Mouse (Mus musculus): Measurements from ENCODE around the gene Ntpcr. TPM values are rescaled to one million over a fixed set of nuclear protein-coding genes. Genes with fewer than 3 reads are reported as not detected.

Gene Ntpcr
- polyA plus RNA-seq, 1 experiment: 39.6 TPM

- Histone ChIP-seq H3K27ac (ENCODE audit: insufficient read depth, low read depth, low read length) (no peak overlapping the region), H3K4me3 (ENCODE audit: insufficient read depth, low read length) (no peak overlapping the region), H3K4me1 (ENCODE audit: control insufficient read depth, insufficient read depth, low read length) (no peaks in the 10 kb centered on the region)
- TF ChIP-seq CTCF (IDR thresholded peaks at IDR 0.05; ENCODE audit: low read depth, low read length) (no peak), POLR2A (IDR thresholded peaks at IDR 0.05; ENCODE audit: borderline replicate concordance, low read depth, low read length) (no peak)
These were observed 33.5 kb downstream of the Ntpcr start for GRCm38 (mm10) chr8:125763066-125763786.

- H3K4me3 ChIP-seq (ENCODE audit: insufficient read depth, low read length): no peak overlapping the region
- H3K4me1 ChIP-seq (ENCODE audit: control insufficient read depth, insufficient read depth, low read length): no peaks in the 10 kb centered on the region
- H3K27ac ChIP-seq (ENCODE audit: insufficient read depth, low read depth, low read length): no peak overlapping the region
- TF ChIP-seq CTCF (IDR thresholded peaks at IDR 0.05; ENCODE audit: low read depth, low read length) (no peak), POLR2A (IDR thresholded peaks at IDR 0.05; ENCODE audit: borderline replicate concordance, low read depth, low read length) (no peak)
These were observed 38.3 kb downstream of the Ntpcr start for GRCm38 (mm10) chr8:125768079-125768478.

GRCm38 (mm10) chr8:125772300-125772699 lies 42.5 kb downstream of the Ntpcr start:
- no peak for TF ChIP-seq POLR2A (IDR thresholded peaks at IDR 0.05; ENCODE audit: borderline replicate concordance, low read depth, low read length)
- no peak for TF ChIP-seq CTCF (IDR thresholded peaks at IDR 0.05; ENCODE audit: low read depth, low read length)
- H3K4me3 ChIP-seq (ENCODE audit: insufficient read depth, low read length): no peak overlapping the region
- no peak overlapping the region for H3K27ac ChIP-seq (ENCODE audit: insufficient read depth, low read depth, low read length)
- peaks cover 2% of the 10 kb centered on the region; the same call in 1 of the 2 replicates for H3K4me1 ChIP-seq (ENCODE audit: control insufficient read depth, insufficient read depth, low read length)

- H3K4me1 ChIP-seq (ENCODE audit: control insufficient read depth, insufficient read depth, low read length): peaks cover 8% of the 10 kb centered on the region; the same call in 1 of the 2 replicates
- no peak overlapping the region for H3K27ac ChIP-seq (ENCODE audit: insufficient read depth, low read depth, low read length)
- no peak overlapping the region for H3K4me3 ChIP-seq (ENCODE audit: insufficient read depth, low read length)
- TF ChIP-seq POLR2A (IDR thresholded peaks at IDR 0.05; ENCODE audit: borderline replicate concordance, low read depth, low read length): no peak
- TF ChIP-seq CTCF (IDR thresholded peaks at IDR 0.05; ENCODE audit: low read depth, low read length): no peak
These were observed 43.6 kb downstream of the Ntpcr start for GRCm38 (mm10) chr8:125773281-125773803.

GRCm38 (mm10) chr8:125775031-125775430 lies 45.3 kb downstream of the Ntpcr start:
- H3K4me1 ChIP-seq (ENCODE audit: control insufficient read depth, insufficient read depth, low read length): peaks cover 8% of the 10 kb centered on the region; the same call in 1 of the 2 replicates
- TF ChIP-seq CTCF (IDR thresholded peaks at IDR 0.05; ENCODE audit: low read depth, low read length) (no peak), POLR2A (IDR thresholded peaks at IDR 0.05; ENCODE audit: borderline replicate concordance, low read depth, low read length) (no peak)
- no peak overlapping the region for H3K4me3 ChIP-seq (ENCODE audit: insufficient read depth, low read length)
- H3K27ac ChIP-seq (ENCODE audit: insufficient read depth, low read depth, low read length): no peak overlapping the region

- Histone ChIP-seq H3K4me1 (ENCODE audit: control insufficient read depth, insufficient read depth, low read length) (peaks cover 8% of the 10 kb centered on the region; the same call in 1 of the 2 replicates), H3K27ac (ENCODE audit: insufficient read depth, low read depth, low read length) (no peak overlapping the region), H3K4me3 (ENCODE audit: insufficient read depth, low read length) (no peak overlapping the region)
- no peak for TF ChIP-seq CTCF (IDR thresholded peaks at IDR 0.05; ENCODE audit: low read depth, low read length)
- TF ChIP-seq POLR2A (IDR thresholded peaks at IDR 0.05; ENCODE audit: borderline replicate concordance, low read depth, low read length): no peak
These were observed 46.6 kb downstream of the Ntpcr start for GRCm38 (mm10) chr8:125776314-125776713.

- TF ChIP-seq CTCF (IDR thresholded peaks at IDR 0.05; ENCODE audit: low read depth, low read length): no peak
- no peak for TF ChIP-seq POLR2A (IDR thresholded peaks at IDR 0.05; ENCODE audit: borderline replicate concordance, low read depth, low read length)
- Histone ChIP-seq H3K4me3 (ENCODE audit: insufficient read depth, low read length) (no peak overlapping the region), H3K4me1 (ENCODE audit: control insufficient read depth, insufficient read depth, low read length) (peaks cover 8% of the 10 kb centered on the region; the same call in 1 of the 2 replicates), H3K27ac (ENCODE audit: insufficient read depth, low read depth, low read length) (no peak overlapping the region)
These were observed 47.0 kb downstream of the Ntpcr start for GRCm38 (mm10) chr8:125776800-125777199.

- Histone ChIP-seq H3K4me3 (ENCODE audit: insufficient read depth, low read length) (no peak overlapping the region), H3K27ac (ENCODE audit: insufficient read depth, low read depth, low read length) (no peak overlapping the region), H3K4me1 (ENCODE audit: control insufficient read depth, insufficient read depth, low read length) (peaks cover 8% of the 10 kb centered on the region; the same call in 1 of the 2 replicates)
- TF ChIP-seq POLR2A (IDR thresholded peaks at IDR 0.05; ENCODE audit: borderline replicate concordance, low read depth, low read length): no peak
- no peak for TF ChIP-seq CTCF (IDR thresholded peaks at IDR 0.05; ENCODE audit: low read depth, low read length)
These were observed 47.9 kb downstream of the Ntpcr start for GRCm38 (mm10) chr8:125777478-125778164.

GRCm38 (mm10) chr8:125778919-125779318 lies 49.2 kb downstream of the Ntpcr start:
- no peak for TF ChIP-seq CTCF (IDR thresholded peaks at IDR 0.05; ENCODE audit: low read depth, low read length)
- TF ChIP-seq POLR2A (IDR thresholded peaks at IDR 0.05; ENCODE audit: borderline replicate concordance, low read depth, low read length): no peak
- Histone ChIP-seq H3K4me3 (ENCODE audit: insufficient read depth, low read length) (no peak overlapping the region), H3K27ac (ENCODE audit: insufficient read depth, low read depth, low read length) (no peak overlapping the region), H3K4me1 (ENCODE audit: control insufficient read depth, insufficient read depth, low read length) (peaks cover 8% of the 10 kb centered on the region; the same call in 1 of the 2 replicates)

- H3K27ac ChIP-seq (ENCODE audit: insufficient read depth, low read depth, low read length): no peak overlapping the region
- TF ChIP-seq CTCF (IDR thresholded peaks at IDR 0.05; ENCODE audit: low read depth, low read length) (no peak), POLR2A (IDR thresholded peaks at IDR 0.05; ENCODE audit: borderline replicate concordance, low read depth, low read length) (no peak)
- peaks cover 8% of the 10 kb centered on the region; the same call in 1 of the 2 replicates for H3K4me1 ChIP-seq (ENCODE audit: control insufficient read depth, insufficient read depth, low read length)
- H3K4me3 ChIP-seq (ENCODE audit: insufficient read depth, low read length): no peak overlapping the region
These were observed 49.9 kb downstream of the Ntpcr start for GRCm38 (mm10) chr8:125779656-125780055.
